Mouse (Mus musculus) ES-E14 (cell line): ENCODE measurements at regions not wholly inside any gene's neighbourhood (a gene's known extent, or its start where the extent isn't known, plus 50 kb on each side); places are given as distances from the start of the nearest gene placed in this dataset.

Source experiments
- CHD2 ChIP-seq: IDR thresholded peaks from 2 replicates; pipeline ENCODE4 v1.6.1; 2014; ENCODE audit warnings: mild to moderate bottlenecking, low read depth, low read length, inconsistent platforms
- MAFK ChIP-seq: IDR thresholded peaks from 2 replicates; pipeline ENCODE4 v1.6.1; 2014; ENCODE audit warnings: mild to moderate bottlenecking, low read depth, low read length, inconsistent platforms; ENCODE audit not compliant: insufficient read depth
- ZC3H11A ChIP-seq: IDR thresholded peaks from 2 replicates; pipeline ENCODE4 v1.6.1; 2012; ENCODE audit warnings: low read depth, mild to moderate bottlenecking, inconsistent platforms, low read length, borderline replicate concordance
- ZNF384 ChIP-seq: IDR thresholded peaks from 2 replicates; pipeline ENCODE4 v1.6.1; 2012; ENCODE audit warnings: low read depth, low read length, inconsistent platforms

- TF ChIP-seq MAFK, result no peak
- TF ChIP-seq ZC3H11A, result no peak
- TF ChIP-seq CHD2, result no peak
- TF ChIP-seq ZNF384, result no peak
These were observed 212.0 kb downstream of the Tgfb2 start for GRCm38 (mm10) chr1:186493664-186494410.
